Mouse (Mus musculus) lung, adult 2 months (tissue): ENCODE data around the gene Nr4a3. TPM values are rescaled to one million over a fixed set of nuclear protein-coding genes. Genes with fewer than 3 reads are reported as not detected.

Experiments used
- DNase-seq: peaks from one replicate; pipeline ENCODE4 v3.0.0; 2022
- H3K4me1 ChIP-seq: fragments of 200-500 bp; 2 replicates; pipeline ENCODE4 v1.6.1; 2011; ENCODE audit warnings: low read length; ENCODE audit not compliant: control insufficient read depth, insufficient read depth
- H3K4me3 ChIP-seq: fragments of 200-500 bp; replicated peaks from 2 replicates; pipeline ENCODE3; 2011; ENCODE audit warnings: low read depth, mild to moderate bottlenecking, control low read depth, low read length; ENCODE audit errors: extremely low read depth
- CTCF ChIP-seq: fragments of 200-500 bp; IDR thresholded peaks from 2 replicates; pipeline ENCODE4 v1.5.1; 2011; ENCODE audit warnings: mild to moderate bottlenecking, low read length, control low read depth; ENCODE audit not compliant: insufficient read depth
- POLR2A ChIP-seq: fragments of 200-500 bp; IDR thresholded peaks from 2 replicates; pipeline ENCODE4 v1.6.1; 2011; ENCODE audit warnings: low read depth, mild to moderate bottlenecking, control low read depth, low read length, borderline replicate concordance; ENCODE audit errors: extremely low read depth
- whole genome bisulfite sequencing: fragments of 180-500 bp; shearing (Covaris S2); methylation state at CpG from one replicate; pipeline ENCODE4 v1.1.7; 2018; 5-methylcytosine and 5-hydroxymethylcytosine counted together
- polyA plus RNA-seq: library from polyadenylated mRNA; depleted of rRNA; stranded (reverse); fragments of >200 nt; gene quantifications from 2 replicates; pipeline ENCODE4 v1.2.3, GENCODE M21; 2012; rRNA removed

The Nr4a3 gene
- polyA plus RNA-seq: 2.4 and 10.3 TPM in 2 replicates

GRCm38 (mm10) chr4:48044491-48045211 is at the start of gene Nr4a3:
Gene Nr4a3, plus strand, starts transcription at chr4:48045153.
- peak; percentile 87 for DNase-seq
- Histone ChIP-seq H3K4me3 (peak within 1 kb of the TSS; percentile 71), H3K4me1 (peaks cover 7% of the 10 kb centered on the region; the same call in 1 of the 2 replicates)
- no peak for TF ChIP-seq CTCF
- peak; percentile 54; the same call in 1 of the 2 replicates for TF ChIP-seq POLR2A
- under 1% methylated on average over 49 of the region's 54 CpGs for WGBS

DNA sequence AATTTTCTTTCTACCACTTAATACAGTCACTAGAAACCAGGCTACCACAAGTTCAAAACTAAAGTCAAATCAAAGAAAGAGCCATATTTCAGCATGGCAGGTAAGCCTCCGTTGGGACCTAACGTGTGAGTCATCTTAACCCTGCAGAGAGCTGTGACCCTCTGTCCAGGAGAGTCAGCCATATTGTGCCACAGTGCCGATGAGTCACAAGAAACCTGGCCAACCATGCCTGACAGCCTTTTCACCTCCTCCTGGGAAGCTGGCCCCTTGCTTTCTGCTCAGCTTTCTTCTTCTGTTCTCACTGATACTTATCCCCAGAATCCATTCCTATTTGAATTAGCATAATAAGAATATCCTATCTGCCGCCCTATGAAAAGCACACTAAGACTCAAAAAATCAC is 42.0 kb upstream of the Nr4a3 start:
- H3K4me3 ChIP-seq: no peak overlapping the region
- TF ChIP-seq CTCF: no peak
- no peak for TF ChIP-seq POLR2A
- 82% methylated on average over 4 of the region's 4 CpGs for WGBS
- no peak for DNase-seq
- H3K4me1 ChIP-seq: no peaks in the 10 kb centered on the region

- no peak for DNase-seq
- H3K4me3 ChIP-seq: no peak overlapping the region
- WGBS: 91% methylated on average over 3 of the region's 3 CpGs
- no peaks in the 10 kb centered on the region for H3K4me1 ChIP-seq
- no peak for TF ChIP-seq POLR2A
- TF ChIP-seq CTCF: no peak
Measured at GRCm38 (mm10) chr4:48003456-48003855, 41.5 kb upstream of the Nr4a3 start.

GRCm38 (mm10) chr4:48006355-48006754 is 38.6 kb upstream of the Nr4a3 start:
- 73% methylated on average over 3 of the region's 3 CpGs for WGBS
- no peak for TF ChIP-seq CTCF
- TF ChIP-seq POLR2A: no peak

DNA sequence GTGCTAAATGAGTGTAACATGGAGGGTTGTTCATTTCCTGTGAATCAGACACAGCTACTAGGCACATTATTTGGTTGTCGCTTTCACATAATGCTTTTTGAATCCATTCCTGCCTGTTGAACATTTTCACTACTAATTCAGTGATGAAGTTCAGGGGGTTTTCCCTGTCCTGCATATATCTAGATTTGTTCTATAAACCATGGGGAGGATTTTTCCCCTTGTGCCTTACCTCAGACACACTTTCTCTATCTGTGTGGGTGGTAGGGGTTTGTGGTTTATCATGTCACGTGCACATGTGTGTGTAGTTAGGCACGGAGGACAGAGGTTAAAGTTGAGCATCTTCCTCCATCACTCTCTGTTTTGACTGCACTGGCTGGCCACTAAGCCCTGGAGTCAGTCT is 32.7 kb upstream of the Nr4a3 start:
- TF ChIP-seq CTCF: no peak
- TF ChIP-seq POLR2A: no peak
- DNase-seq: no peak
- H3K4me1 ChIP-seq: no peaks in the 10 kb centered on the region
- no peak overlapping the region for H3K4me3 ChIP-seq
- WGBS: 68% methylated on average over 3 of the region's 3 CpGs

More at GRCm38 (mm10) chr4:48006355-48006754, 38.6 kb upstream of the Nr4a3 start:
- no peaks in the 10 kb centered on the region for H3K4me1 ChIP-seq
- DNase-seq: no peak
- H3K4me3 ChIP-seq: no peak overlapping the region

DNA sequence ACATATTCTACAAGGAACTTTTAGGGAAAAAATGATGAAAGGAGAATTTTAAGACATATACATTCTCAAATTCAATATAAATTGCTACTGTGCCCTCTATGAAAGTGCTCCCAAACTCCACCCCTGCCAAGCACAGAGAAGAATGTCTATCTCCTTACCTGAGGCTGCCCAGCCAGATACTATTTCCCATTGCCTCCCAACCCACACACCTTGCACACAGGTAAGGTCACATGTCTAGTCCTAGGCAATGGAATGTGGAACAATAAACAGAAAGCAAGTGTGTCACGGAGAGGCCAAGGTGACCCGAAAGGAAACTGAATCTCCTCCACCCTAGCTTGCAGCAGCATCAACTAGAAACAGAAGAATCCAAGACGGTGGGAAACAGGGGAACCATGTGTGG is 22.0 kb upstream of the Nr4a3 start:
- Histone ChIP-seq H3K4me1 (no peaks in the 10 kb centered on the region), H3K4me3 (no peak overlapping the region)
- DNase-seq: no peak
- no peak for TF ChIP-seq CTCF
- WGBS: 43% methylated on average over 3 of the region's 3 CpGs

DNA sequence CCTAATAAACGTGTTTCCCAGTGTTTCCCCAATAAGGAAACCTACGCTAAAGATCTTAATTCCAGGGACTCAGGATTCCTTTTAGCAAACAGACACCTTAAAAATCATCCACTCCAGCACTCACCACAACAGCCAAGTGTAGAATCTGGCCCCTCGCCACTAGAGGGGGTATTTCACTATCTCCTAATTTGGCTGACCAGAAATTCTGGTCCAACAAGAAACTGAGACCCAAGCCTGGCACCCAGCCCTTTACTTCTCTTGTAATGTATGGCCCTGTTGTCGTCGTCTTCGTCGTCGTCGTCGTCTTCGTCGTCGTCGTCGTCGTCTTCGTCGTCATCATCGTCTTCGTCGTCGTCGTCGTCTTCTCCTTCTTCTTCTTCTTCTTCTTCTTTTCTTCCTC is 15.3 kb upstream of the Nr4a3 start:
- TF ChIP-seq CTCF (peak; percentile 19; the same call in 1 of the 2 replicates), POLR2A (no peak)
- DNase-seq: no peak

DNA sequence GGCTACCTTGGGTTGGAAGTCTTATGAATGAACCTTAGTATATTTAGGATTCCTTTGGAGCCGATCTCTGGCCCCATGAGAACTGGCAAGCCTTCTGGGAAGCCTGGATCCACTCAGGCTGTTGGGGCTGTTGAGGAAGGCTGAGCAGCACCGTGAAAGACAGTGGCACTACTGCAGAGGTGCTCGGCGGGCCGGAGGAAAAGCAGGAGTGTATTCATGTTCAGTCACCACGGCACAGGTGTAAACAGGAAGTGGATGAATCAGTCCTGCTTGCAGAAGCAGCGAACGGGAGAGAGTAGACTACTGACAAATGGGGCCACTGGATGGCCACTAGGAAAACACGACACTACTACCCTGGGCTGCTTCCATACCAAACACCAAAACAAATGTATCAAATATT is 10.7 kb upstream of the Nr4a3 start:
- Histone ChIP-seq H3K4me1 (peaks cover 4% of the 10 kb centered on the region; the same call in 1 of the 2 replicates), H3K4me3 (no peak overlapping the region)
- DNase-seq: no peak
- TF ChIP-seq POLR2A: no peak
- no peak for TF ChIP-seq CTCF
- WGBS: 61% methylated on average over 9 of the region's 9 CpGs

More for the DNA sequence above, 15.3 kb upstream of the Nr4a3 start:
- H3K4me1 ChIP-seq: no peaks in the 10 kb centered on the region
- 70% methylated on average over 24 of the region's 24 CpGs for WGBS
- H3K4me3 ChIP-seq: no peak overlapping the region

GRCm38 (mm10) chr4:48037646-48038045 is 7.3 kb upstream of the Nr4a3 start:
- TF ChIP-seq POLR2A: no peak
- no peak for TF ChIP-seq CTCF
- 61% methylated on average over 4 of the region's 4 CpGs for WGBS
- DNase-seq: no peak
- Histone ChIP-seq H3K4me1 (peaks cover 4% of the 10 kb centered on the region; the same call in 1 of the 2 replicates), H3K4me3 (no peak overlapping the region)

DNA sequence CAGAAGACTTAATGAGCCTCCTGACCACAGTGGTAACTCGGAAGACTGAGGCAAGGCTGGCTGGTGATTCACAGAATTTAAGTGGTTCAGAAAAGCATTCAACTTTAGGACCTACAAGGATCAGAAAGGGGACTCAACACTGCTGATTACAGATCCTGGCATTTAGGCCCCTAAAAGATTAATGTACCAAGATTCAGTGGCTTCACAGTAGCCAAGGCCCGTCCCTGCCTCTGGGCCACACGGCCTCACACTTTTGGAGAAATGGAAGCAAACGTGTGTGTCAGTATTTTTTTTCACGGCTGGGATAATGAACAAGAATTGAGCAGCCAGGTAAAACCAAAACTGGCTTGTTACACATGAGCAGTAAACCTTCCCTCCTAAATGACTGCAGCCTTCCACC is 6.1 kb upstream of the Nr4a3 start:
- Histone ChIP-seq H3K4me3 (no peak overlapping the region), H3K4me1 (peaks cover 4% of the 10 kb centered on the region; the same call in 1 of the 2 replicates)
- no peak for TF ChIP-seq CTCF
- no peak for TF ChIP-seq POLR2A
- DNase-seq: no peak
- WGBS: 85% methylated on average over 5 of the region's 5 CpGs

DNA sequence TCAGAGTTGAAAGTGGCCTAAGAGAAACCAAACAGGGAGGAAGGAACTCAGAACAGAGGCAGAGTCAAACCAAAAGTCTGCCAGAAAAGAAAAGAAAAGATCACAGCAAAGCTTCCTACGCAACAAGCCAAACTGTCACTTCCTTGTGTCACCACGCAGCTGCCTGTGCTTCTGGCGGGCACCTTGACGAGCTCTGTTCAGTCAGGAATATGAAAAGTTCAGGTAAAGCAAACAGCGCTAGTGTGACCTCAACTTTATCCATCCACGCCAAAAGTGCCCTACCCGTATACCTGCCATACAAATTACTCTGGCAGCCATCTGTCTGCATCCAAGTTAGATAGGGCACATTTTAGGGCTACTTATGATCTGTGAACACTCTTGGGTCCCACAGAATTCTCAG is 5.2 kb upstream of the Nr4a3 start:
- 76% methylated on average over 7 of the region's 7 CpGs for WGBS
- no peak for DNase-seq

More for the DNA sequence above, 5.2 kb upstream of the Nr4a3 start:
- H3K4me3 ChIP-seq: no peak overlapping the region
- peaks cover 4% of the 10 kb centered on the region; the same call in 1 of the 2 replicates for H3K4me1 ChIP-seq
- no peak for TF ChIP-seq CTCF
